Mouse (Mus musculus): ENCODE measurements around the gene Phf12. TPM values are rescaled to one million over a fixed set of nuclear protein-coding genes. Genes with fewer than 3 reads are reported as not detected.

Gene Phf12
- total RNA-seq, 2 experiments from 2014 or later = 25.9 to 64.3 TPM

DNA sequence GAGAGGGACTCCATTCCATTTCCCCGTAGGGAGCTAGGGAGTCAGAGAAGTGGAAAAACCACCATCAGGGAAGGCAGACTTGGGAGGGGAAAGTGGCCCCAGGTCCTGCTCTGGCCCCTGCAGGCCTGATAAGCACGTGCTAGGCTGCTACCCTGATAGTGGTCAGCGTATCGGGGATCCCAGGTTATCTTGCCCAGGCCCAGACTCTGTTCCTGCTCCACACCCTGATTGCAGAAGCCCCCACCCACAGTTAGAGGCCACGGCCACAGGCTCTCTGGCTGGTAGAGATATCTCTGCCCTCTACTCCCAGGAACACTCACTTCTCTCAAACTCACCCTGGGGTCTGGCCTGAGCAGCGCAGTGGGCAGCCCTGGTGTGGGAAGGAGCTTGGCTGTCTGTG is 87.1 kb downstream of the Phf12 start:
- ATAC-seq (replicated peaks; ENCODE audit: poor library complexity) = peak; percentile 64

DNA sequence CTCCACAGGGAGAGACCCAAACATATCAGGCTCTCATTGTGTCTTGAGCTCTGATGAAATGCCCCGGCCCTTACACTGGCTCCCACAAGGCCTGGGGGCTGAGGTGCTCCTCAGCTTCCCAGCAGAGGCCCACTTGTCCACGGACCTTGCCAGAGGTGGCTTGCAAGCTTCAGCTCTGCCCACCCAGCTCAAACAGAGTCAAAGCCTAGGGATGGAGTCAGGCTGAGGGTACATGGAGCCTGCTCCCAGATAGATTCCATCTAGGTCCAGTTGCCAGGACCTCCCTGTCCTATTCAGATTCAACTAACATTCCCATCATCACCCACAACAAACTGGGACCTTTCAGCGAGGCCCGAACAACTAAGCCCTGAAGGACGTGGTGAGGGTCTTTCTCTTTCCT is 89.4 kb downstream of the Phf12 start:
- no peak for ATAC-seq (replicated peaks; ENCODE audit: poor library complexity)

DNA sequence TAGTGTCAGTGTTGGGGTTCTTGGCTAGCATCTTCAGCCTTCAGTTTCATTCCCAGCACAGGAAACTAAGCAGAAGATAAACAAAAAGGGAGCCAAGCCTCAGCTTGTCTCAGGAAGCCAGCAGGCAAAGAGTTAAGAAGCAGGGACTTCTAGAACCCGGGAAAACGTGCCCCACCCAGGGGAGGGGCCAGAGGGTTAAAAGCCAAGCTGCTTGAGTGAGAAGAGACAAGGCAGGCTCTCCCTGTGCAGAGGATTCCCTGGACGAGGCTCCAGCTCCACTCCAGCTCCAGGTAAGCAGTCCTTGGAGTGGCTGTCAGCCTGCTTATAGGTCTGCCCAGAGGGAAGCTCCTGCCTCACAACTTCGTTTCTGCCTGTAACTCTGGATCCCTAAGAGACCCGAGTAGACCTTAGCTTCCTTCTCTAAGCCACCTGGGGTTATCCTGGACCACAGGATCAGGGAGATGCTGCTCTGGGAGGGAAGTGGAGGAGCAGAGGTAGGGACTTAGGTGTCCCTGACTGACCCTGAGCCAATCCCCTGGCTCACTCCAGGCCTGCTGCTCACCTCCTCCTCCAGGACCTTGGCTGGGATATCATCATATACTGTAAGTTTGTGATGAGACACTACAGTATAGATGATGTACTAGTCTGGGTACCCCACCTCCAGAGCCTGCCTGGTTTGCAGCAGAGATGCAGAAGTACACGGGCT is 90.0 kb downstream of the Phf12 start:
- ATAC-seq (replicated peaks; ENCODE audit: poor library complexity) = peak; percentile 40

DNA sequence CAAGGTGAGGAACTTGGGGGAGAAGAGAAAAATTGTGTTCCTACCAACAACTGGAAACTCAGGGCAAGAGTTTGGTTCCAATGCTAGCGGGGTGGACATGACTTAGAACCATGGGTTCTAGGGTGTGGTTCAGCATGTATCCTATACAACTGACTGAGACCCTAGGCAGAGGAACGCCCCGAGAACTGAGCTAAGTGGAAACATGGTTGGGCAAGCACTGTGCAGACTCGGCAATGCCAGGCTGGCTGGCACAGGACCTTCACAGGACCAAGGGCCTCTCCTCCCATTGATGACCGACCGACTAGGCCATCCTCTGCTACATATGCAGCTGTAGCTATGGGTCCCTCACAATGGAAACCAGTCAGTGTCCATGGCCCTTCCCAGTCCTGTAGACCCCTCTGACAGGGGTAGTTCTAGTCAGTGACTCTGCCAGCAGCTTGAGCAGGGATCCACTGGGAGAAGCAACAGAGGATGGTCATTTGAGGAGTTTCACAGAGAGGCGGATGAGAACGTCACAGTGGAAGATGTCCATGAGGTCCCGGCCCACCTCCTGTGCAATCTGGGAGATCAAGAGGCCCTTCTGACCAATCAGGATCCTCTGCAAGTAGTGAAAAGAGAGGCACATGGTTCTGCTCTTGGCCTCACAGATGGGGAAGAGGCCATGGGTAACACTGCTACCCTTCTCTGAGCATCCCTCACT is 91.2 kb downstream of the Phf12 start:
- ATAC-seq (replicated peaks; ENCODE audit: poor library complexity) = peak; percentile 10; the same call in 1 of the 2 replicates

DNA sequence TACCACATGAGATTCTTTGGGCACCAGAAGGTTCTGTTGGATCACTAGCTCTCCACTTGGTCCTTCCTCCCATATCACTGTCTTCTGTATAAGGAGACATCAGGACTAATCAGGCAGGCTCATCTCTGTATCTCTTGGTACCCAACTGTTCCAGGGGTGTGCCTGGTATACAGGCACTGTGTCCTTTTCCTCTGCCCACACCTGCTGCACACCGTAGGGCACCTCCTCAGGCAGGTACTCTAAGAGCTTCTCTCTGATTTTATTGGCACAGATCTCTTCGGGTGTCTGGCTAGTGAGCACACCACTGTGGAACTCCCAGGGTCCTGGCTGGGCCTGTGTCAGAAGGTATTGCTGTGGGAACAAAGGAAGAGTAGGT is 91.7 kb downstream of the Phf12 start:
- ATAC-seq (replicated peaks; ENCODE audit: poor library complexity) = 0 out of 2 replicates have a peak, but pooled peaks have one; percentile 2

DNA sequence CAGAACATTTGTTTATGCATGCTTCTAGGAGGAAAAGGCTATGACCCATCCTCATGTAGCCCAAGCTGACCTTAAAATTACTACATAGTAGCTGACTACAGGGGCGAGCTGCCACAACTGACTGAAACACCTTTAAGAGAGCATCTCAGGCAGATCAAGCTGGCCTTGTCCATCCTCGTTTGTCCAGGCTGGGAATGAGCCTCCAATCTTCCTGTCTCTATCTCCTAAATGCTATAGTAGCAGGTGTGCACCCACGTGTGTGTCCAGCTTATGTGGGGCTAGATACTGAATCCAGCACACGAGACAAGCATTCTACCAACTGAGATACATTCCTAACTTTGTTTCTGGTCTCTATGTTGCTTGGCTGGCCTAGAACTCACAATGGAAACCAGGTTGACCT is 92.1 kb downstream of the Phf12 start:
- ATAC-seq (replicated peaks; ENCODE audit: poor library complexity) = no peak

Other genes with a start within 250 kb of the Phf12 start
- 23.1 and 25.1 TPM in 2 replicates for gene Myo18a, start 219.5 kb upstream of the Phf12 start, total RNA-seq (2015)
- gene Myo18a, start 219.5 kb upstream of the Phf12 start, total RNA-seq (2017) = 71.4 and 99.8 TPM in 2 replicates
- not detected in 2 replicates for gene Gm10277, start 195.0 kb upstream of the Phf12 start, total RNA-seq (2015)
- gene Gm10277, start 195.0 kb upstream of the Phf12 start, total RNA-seq (2017) = not detected in 2 replicates
- gene Pipox, start 88.7 kb upstream of the Phf12 start, total RNA-seq (2015) = not detected in 2 replicates
- 0.17 and 0.44 TPM in 2 replicates for gene Pipox, start 88.7 kb upstream of the Phf12 start, total RNA-seq (2017)
- not detected in 2 replicates for gene Sez6, start 52.0 kb upstream of the Phf12 start, total RNA-seq (2015)
- not detected in 2 replicates for gene Sez6, start 52.0 kb upstream of the Phf12 start, total RNA-seq (2017)
- 6.7 and 7.2 TPM in 2 replicates for gene Dhrs13, start 49.5 kb downstream of the Phf12 start, total RNA-seq (2015)
- 5.6 and 9.7 TPM in 2 replicates for gene Dhrs13, start 49.5 kb downstream of the Phf12 start, total RNA-seq (2017)
- gene Flot2, start 55.2 kb downstream of the Phf12 start, total RNA-seq (2015) = 48.8 and 50.2 TPM in 2 replicates
- 71.5 and 75.5 TPM in 2 replicates for gene Flot2, start 55.2 kb downstream of the Phf12 start, total RNA-seq (2017)
- gene Eral1, start 97.6 kb downstream of the Phf12 start, total RNA-seq (2015) = 22.3 and 23.8 TPM in 2 replicates
- 25.0 and 26.2 TPM in 2 replicates for gene Eral1, start 97.6 kb downstream of the Phf12 start, total RNA-seq (2017)
- 20.3 and 20.6 TPM in 2 replicates for gene Fam222b, start 111.9 kb downstream of the Phf12 start, total RNA-seq (2015)
- 5.7 and 6.0 TPM in 2 replicates for gene Fam222b, start 111.9 kb downstream of the Phf12 start, total RNA-seq (2017)
- 4.7 TPM in 2 replicates for gene Traf4, start 182.8 kb downstream of the Phf12 start, total RNA-seq (2015)
- 2.5 and 3.2 TPM in 2 replicates for gene Traf4, start 182.8 kb downstream of the Phf12 start, total RNA-seq (2017)
- 4.4 and 7.8 TPM in 2 replicates for gene Nek8, start 193.9 kb downstream of the Phf12 start, total RNA-seq (2015)
- 3.4 and 6.0 TPM in 2 replicates for gene Nek8, start 193.9 kb downstream of the Phf12 start, total RNA-seq (2017)
- gene Tlcd1, start 194.0 kb downstream of the Phf12 start, total RNA-seq (2015) = 4.0 and 6.3 TPM in 2 replicates
- 3.5 TPM in 2 replicates for gene Tlcd1, start 194.0 kb downstream of the Phf12 start, total RNA-seq (2017)
- gene Rpl23a, start 200.8 kb downstream of the Phf12 start, total RNA-seq (2015) = 3,991 and 4,341 TPM in 2 replicates
- gene Rpl23a, start 200.8 kb downstream of the Phf12 start, total RNA-seq (2017) = 2,958 and 3,443 TPM in 2 replicates
- gene Rab34, start 205.7 kb downstream of the Phf12 start, total RNA-seq (2015) = 1.3 and 1.5 TPM in 2 replicates
- gene Rab34, start 205.7 kb downstream of the Phf12 start, total RNA-seq (2017) = 1.3 and 2.4 TPM in 2 replicates
- gene Proca1, start 210.6 kb downstream of the Phf12 start, total RNA-seq (2015) = 0.10 and 0.15 TPM in 2 replicates
- gene Proca1, start 210.6 kb downstream of the Phf12 start, total RNA-seq (2017) = not detected in 2 replicates